Mouse (Mus musculus) hindbrain, embryonic 11.5 days (tissue): ENCODE results near the gene B3gat2. TPM values are rescaled to one million over a fixed set of nuclear protein-coding genes. Genes with fewer than 3 reads are reported as not detected.
A peak's percentile ranks its signal among the peaks of the same experiment; 100 is the strongest.

Experiments used
- ATAC-seq: fragments of 200-750 bp; cut with Nextera tagmentation; 2 replicates; pipeline ENCODE4 v1.8.0; 2017; ENCODE audit warnings: mild to moderate bottlenecking, moderate TSS enrichment, moderate library complexity; ENCODE audit not compliant: low FRiP score
- DNase-seq: peaks from one replicate; pipeline ENCODE4 v3.0.0-alpha.2; 2015; ENCODE audit warnings: low spot score
- H3K27ac ChIP-seq: fragments of 300-500 bp; sonication (generic); 2 replicates; pipeline ENCODE4 v1.5.1; 2014; ENCODE audit warnings: mild to moderate bottlenecking, low read depth, low read length
- H3K27me3 ChIP-seq: fragments of 300-500 bp; sonication (generic); 2 replicates; pipeline ENCODE4 v1.6.1; 2014; ENCODE audit warnings: mild to moderate bottlenecking, low read length, moderate library complexity, mixed read lengths; ENCODE audit not compliant: control insufficient read depth, insufficient read depth
- H3K36me3 ChIP-seq: fragments of 300-500 bp; sonication (generic); 2 replicates; pipeline ENCODE4 v1.6.1; 2014; ENCODE audit warnings: mild to moderate bottlenecking, low read length, moderate library complexity, mixed read lengths; ENCODE audit not compliant: control insufficient read depth, insufficient read depth
- H3K4me1 ChIP-seq: fragments of 300-500 bp; sonication (generic); replicated peaks from 2 replicates; pipeline ENCODE4 v1.6.1; 2014; ENCODE audit warnings: low read length, mixed read lengths; ENCODE audit not compliant: control insufficient read depth, insufficient read depth
- H3K4me2 ChIP-seq: fragments of 300-500 bp; sonication (generic); replicated peaks from 2 replicates; pipeline ENCODE4 v1.6.1; 2014; ENCODE audit warnings: mild to moderate bottlenecking, low read depth, low read length
- H3K4me3 ChIP-seq: fragments of 300-500 bp; sonication (generic); 2 replicates; pipeline ENCODE4 v1.5.1; 2014; ENCODE audit warnings: low read depth, low read length
- H3K9ac ChIP-seq: fragments of 300-500 bp; sonication (generic); 2 replicates; pipeline ENCODE4 v1.6.1; 2014; ENCODE audit warnings: low read depth, low read length
- H3K9me3 ChIP-seq: fragments of 300-500 bp; sonication (generic); 2 replicates; pipeline ENCODE4 v1.6.1; 2016; ENCODE audit warnings: low read length; ENCODE audit not compliant: control insufficient read depth
- WGBS: fragments of 180-500 bp; shearing (Covaris S2); extraction: QIAGEN DNeasy Blood & Tissue Kit; methylation state at CpG from one replicate; pipeline ENCODE4 v1.1.7; 2014; 5-methylcytosine and 5-hydroxymethylcytosine counted together
- polyA plus RNA-seq: library from polyadenylated mRNA; unstranded; fragments of >200 nt; fragmentation: Nextera tagmentation; extraction: Ambion mirVana; gene quantifications from 2 replicates; pipeline ENCODE4 v1.2.1, GENCODE M21; 2014

The B3gat2 gene
- polyA plus RNA-seq, result 1.9 and 2.3 TPM in 2 replicates

DNA sequence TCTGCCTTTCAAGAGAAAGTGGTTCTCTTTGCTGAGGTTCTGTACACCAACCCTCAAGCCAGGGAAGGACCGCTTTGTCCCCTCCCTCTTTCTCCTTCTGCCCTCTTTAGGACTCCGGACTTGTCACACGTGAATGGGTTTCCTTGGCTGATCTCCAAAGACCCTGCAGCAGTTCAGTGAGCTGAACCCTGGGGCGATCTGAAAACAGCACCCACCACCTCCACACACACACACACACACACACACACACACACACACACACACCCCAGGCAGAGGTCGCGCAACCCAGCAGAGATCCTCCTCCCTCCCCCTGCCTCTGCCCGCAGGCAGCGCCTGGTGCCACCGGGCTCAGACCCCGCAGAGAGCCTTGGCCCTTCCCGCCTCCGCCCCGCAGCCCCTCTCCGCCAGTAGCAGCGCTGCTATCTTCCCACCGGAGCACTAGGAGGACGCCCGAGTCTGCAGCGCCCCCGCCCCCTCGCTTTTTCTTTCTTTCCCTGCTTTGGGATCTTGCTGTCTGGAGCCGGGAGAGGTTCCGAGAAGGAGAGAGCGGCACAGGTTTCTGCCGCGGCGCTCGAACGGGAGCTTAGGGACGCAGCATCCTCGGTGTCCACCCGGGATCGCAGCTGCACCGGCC is at the start of gene B3gat2:
B3gat2 (plus strand) TSS at position 252 of the 634 bp plus-strand sequence.
- Histone ChIP-seq H3K9me3 (no peaks in the 10 kb centered on the region), H3K4me1 (0 out of 2 replicates have a peak, but pooled peaks cover 2% of the 10 kb centered on the region), H3K27ac (no peak within 1 kb of the TSS), H3K4me3 (peak within 1 kb of the TSS; percentile 57), H3K27me3 (peaks cover 16% of the 10 kb centered on the region), H3K36me3 (no peaks in the 10 kb centered on the region), H3K9ac (peak within 1 kb of the TSS; percentile 55), H3K4me2 (peak within 1 kb of the TSS; percentile 95)
- ATAC-seq (peak; percentile 75), DNase-seq (peak; percentile 72)
- WGBS, result 0% methylated on average over 27 of the region's 34 CpGs

DNA sequence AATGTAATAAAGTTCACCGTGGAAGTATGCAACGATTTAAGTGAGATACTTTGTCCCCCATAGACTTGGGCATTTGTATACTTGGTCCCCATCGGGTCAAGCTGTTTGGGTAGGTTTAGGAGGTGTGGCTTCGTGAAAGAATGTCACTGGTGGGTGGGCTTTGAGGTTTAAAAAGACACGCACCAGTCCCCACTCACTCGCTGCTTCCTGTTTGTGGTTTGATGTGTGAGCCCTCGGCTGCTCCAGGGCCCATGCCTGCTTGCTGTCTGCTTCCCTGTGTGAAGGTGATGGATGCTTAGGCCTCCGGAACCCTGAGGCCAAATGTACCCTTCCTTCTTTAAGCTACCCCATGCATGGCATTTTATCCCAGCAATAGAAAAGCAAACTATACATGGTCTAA is 41.2 kb upstream of the B3gat2 start:
- Histone ChIP-seq H3K4me1 (no peaks in the 10 kb centered on the region), H3K4me2 (no peak overlapping the region), H3K27ac (no peak overlapping the region), H3K4me3 (no peak overlapping the region), H3K27me3 (no peaks in the 10 kb centered on the region), H3K9me3 (no peaks in the 10 kb centered on the region), H3K9ac (no peak overlapping the region), H3K36me3 (no peaks in the 10 kb centered on the region)
- ATAC-seq (no peak), DNase-seq (no peak)
- 84% methylated on average over 8 of the region's 8 CpGs for WGBS

DNA sequence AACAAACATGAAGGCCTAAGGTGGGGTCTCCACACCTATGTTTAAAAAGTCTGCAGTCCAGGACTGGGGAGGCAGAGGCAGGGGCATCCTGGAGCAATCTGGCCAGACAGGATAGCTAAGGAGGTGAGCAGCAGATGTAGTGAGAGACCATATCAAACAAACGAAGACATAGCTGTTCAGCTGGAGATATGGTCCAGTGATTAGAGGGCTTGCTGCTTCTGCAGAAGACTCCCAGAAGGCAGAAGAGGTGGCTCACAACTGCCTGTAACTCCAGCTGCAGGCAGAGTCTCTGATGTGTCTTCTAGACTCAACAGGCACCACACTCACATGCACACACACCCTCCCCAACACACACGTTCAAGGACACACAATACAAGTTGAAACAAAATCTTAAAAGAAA is 40.5 kb upstream of the B3gat2 start:
- no peak overlapping the region for H3K4me3 ChIP-seq
- H3K36me3 ChIP-seq, result no peaks in the 10 kb centered on the region
- DNase-seq (no peak), ATAC-seq (no peak)
- no peaks in the 10 kb centered on the region for H3K27me3 ChIP-seq
- H3K4me2 ChIP-seq, result no peak overlapping the region
- no peaks in the 10 kb centered on the region for H3K4me1 ChIP-seq
- no peak overlapping the region for H3K27ac ChIP-seq
- H3K9me3 ChIP-seq, result no peaks in the 10 kb centered on the region
- H3K9ac ChIP-seq, result no peak overlapping the region
- 88% methylated on average over 2 of the region's 2 CpGs for WGBS

DNA sequence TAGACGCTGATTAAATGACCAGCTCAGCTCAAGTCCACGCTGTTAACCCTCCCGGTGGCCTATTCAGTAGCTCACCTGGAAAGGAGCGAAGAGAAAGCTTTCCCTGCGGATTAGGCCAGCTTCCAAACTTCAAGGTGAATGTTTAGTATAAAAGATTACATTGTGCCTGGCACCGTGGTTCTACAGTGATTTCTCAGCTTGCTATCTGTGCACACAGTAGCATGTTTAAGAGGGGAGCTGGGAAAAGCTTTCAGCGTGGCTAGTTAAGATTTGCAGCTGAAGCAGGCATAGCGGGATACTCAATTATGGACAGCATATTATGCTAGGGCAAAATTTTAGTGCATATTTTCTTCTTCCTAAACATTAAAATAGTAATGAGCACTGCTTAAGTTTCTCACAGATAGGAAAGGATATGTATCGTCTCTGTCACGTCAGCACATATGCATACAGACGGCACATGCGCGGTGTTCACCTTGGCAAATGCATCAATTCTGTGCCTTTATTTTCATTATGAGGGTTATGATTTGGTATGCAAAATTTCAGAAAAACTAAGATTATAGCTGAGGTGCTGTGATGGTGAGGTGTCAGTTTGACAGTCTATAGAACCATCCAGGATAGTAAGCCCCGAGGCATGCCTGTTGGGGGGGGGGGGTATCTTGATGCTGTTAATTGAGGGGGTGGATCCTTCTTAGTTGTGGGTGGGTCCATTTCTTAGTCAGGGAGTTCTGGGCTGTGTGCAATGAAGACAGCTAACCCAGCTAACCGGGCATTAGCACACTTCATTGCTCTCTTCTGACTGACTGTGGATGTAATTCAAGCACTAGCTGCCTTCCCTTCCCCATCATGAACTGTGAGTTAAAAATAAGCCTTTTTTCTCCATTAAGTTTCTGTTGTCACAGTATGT is 38.8 kb upstream of the B3gat2 start:
- H3K4me3 ChIP-seq, result no peak overlapping the region
- DNase-seq (no peak), ATAC-seq (no peak)
- H3K4me2 ChIP-seq, result no peak overlapping the region
- WGBS, result 84% methylated on average over 15 of the region's 15 CpGs
- no peaks in the 10 kb centered on the region for H3K9me3 ChIP-seq
- no peak overlapping the region for H3K27ac ChIP-seq
- H3K27me3 ChIP-seq, result no peaks in the 10 kb centered on the region
- H3K9ac ChIP-seq, result no peak overlapping the region
- H3K36me3 ChIP-seq, result no peaks in the 10 kb centered on the region
- no peaks in the 10 kb centered on the region for H3K4me1 ChIP-seq

DNA sequence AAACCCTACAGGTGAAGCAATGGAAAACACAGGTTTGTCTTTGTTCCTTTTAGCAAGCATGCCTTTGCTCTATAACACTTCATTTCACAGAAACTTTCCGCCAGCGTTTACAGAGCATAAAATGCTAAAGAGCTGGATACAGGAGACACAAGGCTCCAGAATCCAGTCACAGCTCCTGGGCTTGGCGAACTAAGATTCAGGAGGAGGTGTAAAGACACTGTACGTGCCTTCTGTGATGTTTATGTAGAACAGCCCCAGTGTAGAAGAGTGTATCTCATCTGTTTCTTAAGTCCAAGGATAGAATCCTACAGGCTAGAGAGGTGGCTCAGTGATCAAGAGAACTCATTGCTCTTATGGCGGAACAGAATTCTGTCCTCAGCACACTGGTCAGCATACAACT is 30.2 kb upstream of the B3gat2 start:
- Histone ChIP-seq H3K9ac (no peak overlapping the region), H3K27ac (no peak overlapping the region), H3K36me3 (no peaks in the 10 kb centered on the region), H3K27me3 (no peaks in the 10 kb centered on the region), H3K4me3 (no peak overlapping the region), H3K4me1 (no peaks in the 10 kb centered on the region), H3K4me2 (no peak overlapping the region), H3K9me3 (no peaks in the 10 kb centered on the region)
- no peak for ATAC-seq
- DNase-seq, result no peak
- 93% methylated on average over 5 of the region's 5 CpGs for WGBS

DNA sequence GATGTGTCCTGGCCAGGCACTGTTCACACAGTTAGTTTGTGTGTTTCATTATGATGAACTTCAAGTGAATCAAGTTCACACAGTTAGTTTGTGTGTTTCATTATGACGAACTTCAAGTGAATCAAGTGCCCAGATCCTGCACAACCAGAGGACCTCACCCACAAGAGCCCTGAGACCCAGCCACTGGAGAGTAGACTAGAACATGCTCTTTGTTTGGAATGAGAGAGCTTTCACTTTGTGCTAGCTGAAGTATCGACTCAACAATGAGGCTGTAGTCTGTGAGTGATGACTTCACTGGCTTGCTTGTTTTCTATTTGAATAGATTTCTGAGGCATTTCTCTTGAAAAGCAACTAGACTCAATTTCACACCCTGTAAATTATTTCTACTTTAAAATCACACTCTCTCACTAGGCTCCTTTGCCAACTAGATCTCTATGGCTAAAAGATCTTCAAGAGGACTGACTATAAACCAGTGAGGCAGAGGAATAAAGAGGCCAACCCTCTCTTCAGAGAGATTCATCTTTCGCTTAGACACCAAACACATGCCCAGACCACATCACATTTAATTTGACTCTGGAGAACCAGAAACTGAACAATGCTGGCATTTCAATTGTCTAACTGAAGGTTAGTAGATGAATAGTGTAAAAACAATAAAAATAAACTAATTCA is 10.6 kb upstream of the B3gat2 start:
- Histone ChIP-seq H3K4me3 (no peak overlapping the region), H3K4me2 (no peak overlapping the region), H3K9ac (no peak overlapping the region), H3K27ac (no peak overlapping the region), H3K27me3 (no peaks in the 10 kb centered on the region), H3K4me1 (no peaks in the 10 kb centered on the region), H3K9me3 (no peaks in the 10 kb centered on the region), H3K36me3 (no peaks in the 10 kb centered on the region)
- WGBS, result 66% methylated on average over 3 of the region's 3 CpGs
- DNase-seq, result no peak
- no peak for ATAC-seq

DNA sequence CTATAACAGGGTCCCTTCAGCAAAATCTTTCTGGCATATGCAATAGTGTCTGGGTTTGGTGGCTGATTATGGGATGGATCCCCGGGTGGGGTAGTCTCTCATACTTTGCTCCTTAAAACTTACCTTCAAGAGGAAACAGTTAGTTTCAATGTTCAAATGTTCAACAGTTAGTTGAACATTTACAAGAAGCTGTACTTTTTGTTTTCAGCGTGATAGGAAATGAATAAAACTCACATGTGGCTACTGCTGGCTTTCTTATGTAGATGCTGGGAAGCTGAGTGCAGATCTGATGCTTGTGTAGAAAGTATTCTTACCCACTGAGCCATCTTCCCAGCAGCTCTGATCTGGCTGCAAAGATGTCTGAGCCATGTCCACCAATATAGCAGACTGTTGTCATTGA is 8.5 kb upstream of the B3gat2 start:
- H3K4me1 ChIP-seq, result no peaks in the 10 kb centered on the region
- no peak overlapping the region for H3K4me3 ChIP-seq
- no peaks in the 10 kb centered on the region for H3K36me3 ChIP-seq
- H3K27ac ChIP-seq, result no peak overlapping the region
- H3K4me2 ChIP-seq, result no peak overlapping the region
- H3K27me3 ChIP-seq, result no peaks in the 10 kb centered on the region
- no peaks in the 10 kb centered on the region for H3K9me3 ChIP-seq
- WGBS, result 91% methylated on average over 2 of the region's 2 CpGs
- no peak for ATAC-seq
- no peak for DNase-seq
- H3K9ac ChIP-seq, result no peak overlapping the region

DNA sequence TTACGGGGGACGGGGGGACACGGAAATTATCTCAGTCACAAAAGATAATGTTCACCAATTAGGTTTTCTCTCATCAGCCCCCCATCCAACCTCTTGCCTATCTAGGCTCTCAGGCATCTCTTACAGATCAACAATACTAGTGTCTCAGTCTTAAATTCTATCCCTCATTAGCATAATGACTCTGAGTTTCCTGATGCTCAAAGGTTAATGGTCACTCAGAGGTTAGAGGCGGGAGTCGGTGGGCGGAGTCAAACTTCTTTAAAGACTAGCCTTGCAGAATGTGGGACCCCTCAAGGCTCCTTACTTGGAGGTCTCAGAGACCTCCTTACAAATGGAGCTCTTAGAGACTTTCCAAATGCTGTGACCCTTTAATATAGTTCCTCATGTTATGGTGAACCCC is 8.0 kb upstream of the B3gat2 start:
- no peak overlapping the region for H3K27ac ChIP-seq
- H3K4me1 ChIP-seq, result no peaks in the 10 kb centered on the region
- no peaks in the 10 kb centered on the region for H3K36me3 ChIP-seq
- no peaks in the 10 kb centered on the region for H3K27me3 ChIP-seq
- no peak overlapping the region for H3K4me3 ChIP-seq
- no peak overlapping the region for H3K9ac ChIP-seq
- 94% methylated on average over 6 of the region's 6 CpGs for WGBS
- DNase-seq (no peak), ATAC-seq (no peak)
- H3K4me2 ChIP-seq, result no peak overlapping the region
- H3K9me3 ChIP-seq, result no peaks in the 10 kb centered on the region
